Mouse (Mus musculus): Measurements from ENCODE around the gene C1s2.

DNA sequence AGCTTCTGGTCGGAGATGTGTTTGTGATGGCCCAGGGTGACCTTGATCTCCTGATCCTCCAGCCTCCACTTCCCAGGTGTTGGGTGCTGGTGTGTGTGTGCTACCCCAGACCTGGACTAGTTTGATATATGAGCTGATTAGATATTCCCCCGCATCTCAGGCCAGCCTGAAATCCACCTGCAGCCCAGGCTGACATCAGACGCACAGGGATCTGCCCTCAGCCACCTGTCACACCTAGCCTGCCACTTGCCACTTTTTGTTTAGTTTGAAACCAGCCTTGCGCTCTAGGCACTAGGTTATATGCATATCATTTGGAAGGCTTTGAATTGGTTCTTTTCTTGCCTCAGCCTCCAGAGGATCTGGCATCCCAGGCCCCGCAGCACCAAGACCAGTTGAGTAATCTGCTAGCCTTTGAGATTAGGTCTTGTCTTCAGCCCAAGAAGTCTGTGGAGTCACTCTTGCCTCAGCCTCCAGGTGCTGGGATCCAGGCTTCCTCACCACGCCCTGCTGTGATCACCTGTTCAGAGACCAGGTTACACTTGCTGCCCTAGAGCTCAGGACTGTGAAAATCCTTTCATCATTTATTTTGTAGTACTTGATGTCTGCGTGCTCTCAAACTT, 34.5 kb upstream of the C1s2 start:
- TF ChIP-seq POLR2A (IDR thresholded peaks at IDR 0.05; ENCODE audit: extremely low read depth, insufficient read depth, low read length): no peak
- no peak for TF ChIP-seq CTCF (IDR thresholded peaks at IDR 0.05; ENCODE audit: low read depth, low read length)

All from liver, adult 2 months (tissue).